Mouse (Mus musculus) liver, adult 2 months (tissue): Measurements from ENCODE around the gene Clmp.

Experiments used
- CTCF ChIP-seq: fragments of 200-500 bp; IDR thresholded peaks from 2 replicates; pipeline ENCODE4 v1.5.1; 2011; ENCODE audit warnings: low read depth, low read length, control low read depth
- POLR2A ChIP-seq: fragments of 200-500 bp; IDR thresholded peaks from 2 replicates; pipeline ENCODE4 v1.6.1; 2011; ENCODE audit warnings: low read length, control low read depth; ENCODE audit not compliant: insufficient read depth; ENCODE audit errors: extremely low read depth

GRCm38 (mm10) chr9:40687553-40687952 lies 1.8 kb downstream of the Clmp start:
- no peak for TF ChIP-seq CTCF
- no peak for TF ChIP-seq POLR2A
